Mouse (Mus musculus) urinary bladder, adult 18-20 months (tissue): ENCODE measurements around the gene Agbl3.

ENCODE experiments used
- DNase-seq, 2 experiments: peaks; one replicate each; pipeline ENCODE4 v3.0.0; 2022; ENCODE audit warnings: low spot score in 2 of 2, mixed read lengths in 2 of 2

The Agbl3 gene

DNA sequence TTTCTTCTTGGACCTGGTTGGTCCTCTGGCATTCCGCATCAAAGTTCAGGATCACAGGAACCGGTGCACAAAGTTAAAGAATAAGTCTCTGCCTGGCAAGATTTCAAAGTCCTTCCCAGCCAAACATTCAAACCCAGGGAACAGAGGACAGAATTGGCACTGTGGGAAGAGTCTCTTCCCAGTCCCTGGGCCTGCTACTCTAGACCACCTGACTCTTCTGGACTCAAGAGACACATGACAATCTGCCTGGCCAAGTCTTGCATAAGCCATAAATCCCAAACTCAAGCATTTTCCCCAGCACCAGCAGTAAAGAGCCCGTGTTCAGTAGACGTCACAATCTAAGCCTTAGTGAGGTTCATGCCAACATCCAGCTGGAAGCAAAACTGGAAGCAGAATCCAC lies 126.4 kb downstream of the Agbl3 start:
- no peak for DNase-seq

GRCm38 (mm10) chr6:34907121-34907614 lies 126.9 kb downstream of the Agbl3 start:
- DNase-seq, result no peak

DNA sequence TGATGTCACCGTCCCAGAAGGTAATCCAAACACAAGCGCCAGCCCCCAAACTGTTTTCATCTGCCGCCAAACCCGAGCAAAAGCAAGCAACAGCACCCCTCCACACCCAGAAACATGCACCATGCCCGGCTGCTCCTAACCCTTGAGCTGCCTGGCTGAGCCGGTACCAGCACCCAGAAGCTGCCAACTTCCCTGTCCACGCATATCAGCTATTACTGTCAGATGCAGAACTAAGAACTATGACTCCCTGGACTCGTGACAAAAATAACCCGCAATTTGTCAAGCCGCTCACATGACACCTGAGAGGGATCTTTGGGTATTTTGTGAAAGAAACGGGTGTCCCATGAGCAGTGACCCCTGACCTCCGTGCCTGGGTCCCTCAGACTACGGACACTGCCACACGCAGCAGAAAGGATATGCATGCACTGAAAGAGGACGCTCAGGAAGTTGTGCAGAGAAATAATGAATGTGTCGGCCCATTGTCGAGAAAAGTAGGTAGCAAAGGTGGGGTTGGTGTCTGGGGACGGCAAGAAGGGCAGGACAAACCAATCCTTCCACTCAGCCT lies 127.5 kb downstream of the Agbl3 start:
- no peak for DNase-seq
